Mouse (Mus musculus) erythroblast, embryonic 14.5 days (primary cell): ENCODE results near the gene Gtpbp3.

ENCODE experiments used
- GATA1 ChIP-seq: IDR thresholded peaks from 2 replicates; pipeline ENCODE4 v1.6.1; 2012; ENCODE audit warnings: low read length, inconsistent platforms, mixed read lengths
- TAL1 ChIP-seq: IDR thresholded peaks from 3 replicates; pipeline ENCODE4 v1.6.1; 2012; ENCODE audit warnings: low read length, inconsistent platforms, mixed read lengths

DNA sequence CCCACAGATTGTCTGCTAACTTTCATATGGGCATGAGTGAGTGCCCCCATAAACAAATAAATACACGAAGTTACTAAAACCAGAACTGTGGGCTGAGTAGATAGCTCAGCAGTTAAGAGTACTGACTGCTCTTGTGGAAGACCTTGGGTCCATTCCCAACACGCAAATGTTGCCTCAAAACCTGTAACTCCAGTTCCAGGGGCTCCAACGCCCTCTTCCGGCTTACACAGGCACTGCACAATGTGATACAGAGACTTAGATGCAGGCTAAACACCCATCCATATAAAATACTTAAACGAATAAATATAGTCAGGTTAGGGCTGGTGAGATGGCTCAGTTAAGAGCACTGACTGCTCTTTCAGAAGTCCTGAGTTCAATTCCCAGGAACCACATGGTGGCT is 27.1 kb downstream of the Gtpbp3 start:
- TF ChIP-seq TAL1 (no peak), GATA1 (no peak)
